Mouse (Mus musculus): ENCODE measurements at regions not wholly inside any gene's neighbourhood (a gene's known extent, or its start where the extent isn't known, plus 50 kb on each side); places are given as distances from the start of the nearest gene placed in this dataset.

- Histone ChIP-seq H3K9me3 (no peaks in the 10 kb centered on the region), H3K4me2 (replicated peaks) (no peak overlapping the region), H3K4me3 (no peak overlapping the region), H3K4me1 (no peaks in the 10 kb centered on the region), H3K9ac (no peak overlapping the region), H3K27me3 (replicated peaks) (no peaks in the 10 kb centered on the region), H3K36me3 (no peaks in the 10 kb centered on the region), H3K27ac (no peak overlapping the region)
- WGBS, result 66% methylated on average over 2 of the region's 2 CpGs
- ATAC-seq (ENCODE audit: low FRiP score, low read depth), result no peak
Measured at GRCm38 (mm10) chr3:64898610-64899009, 54.0 kb upstream of the Vmn2r7 start.

GRCm38 (mm10) chr3:64901317-64901892, 56.8 kb upstream of the Vmn2r7 start:
- ATAC-seq (ENCODE audit: low FRiP score, low read depth), result no peak
- no peaks in the 10 kb centered on the region for H3K9me3 ChIP-seq
- no peak overlapping the region for H3K4me3 ChIP-seq
- H3K4me1 ChIP-seq, result no peaks in the 10 kb centered on the region
- no peaks in the 10 kb centered on the region for H3K27me3 ChIP-seq (replicated peaks)
- H3K4me2 ChIP-seq (replicated peaks), result no peak overlapping the region
- H3K36me3 ChIP-seq, result no peaks in the 10 kb centered on the region
- 63% methylated on average over 2 of the region's 2 CpGs for WGBS
- H3K27ac ChIP-seq, result no peak overlapping the region
- no peak overlapping the region for H3K9ac ChIP-seq

GRCm38 (mm10) chr3:64949307-64949706, 104.7 kb upstream of the Vmn2r7 start:
- H3K4me2 ChIP-seq (replicated peaks), result peak overlapping the region; percentile 60
- peak overlapping the region; percentile 26 for H3K4me3 ChIP-seq
- H3K36me3 ChIP-seq, result no peaks in the 10 kb centered on the region
- no peak overlapping the region for H3K27ac ChIP-seq
- WGBS, result 12% methylated on average over 16 of the region's 16 CpGs
- H3K27me3 ChIP-seq (replicated peaks), result no peaks in the 10 kb centered on the region
- H3K9me3 ChIP-seq, result no peaks in the 10 kb centered on the region
- H3K9ac ChIP-seq, result peak overlapping the region; percentile 56
- no peak for ATAC-seq (ENCODE audit: low FRiP score, low read depth)
- H3K4me1 ChIP-seq, result peaks cover 3% of the 10 kb centered on the region; the same call in 1 of the 2 replicates

- Histone ChIP-seq H3K9me3 (no peaks in the 10 kb centered on the region), H3K27me3 (replicated peaks) (no peaks in the 10 kb centered on the region), H3K4me3 (no peak overlapping the region), H3K4me1 (no peaks in the 10 kb centered on the region), H3K4me2 (replicated peaks) (no peak overlapping the region), H3K9ac (no peak overlapping the region), H3K27ac (no peak overlapping the region), H3K36me3 (no peaks in the 10 kb centered on the region)
- 88% methylated on average over 5 of the region's 5 CpGs for WGBS
- ATAC-seq (ENCODE audit: low FRiP score, low read depth), result no peak
Measured at GRCm38 (mm10) chr3:64964667-64965415, 120.3 kb upstream of the Vmn2r7 start.

DNA sequence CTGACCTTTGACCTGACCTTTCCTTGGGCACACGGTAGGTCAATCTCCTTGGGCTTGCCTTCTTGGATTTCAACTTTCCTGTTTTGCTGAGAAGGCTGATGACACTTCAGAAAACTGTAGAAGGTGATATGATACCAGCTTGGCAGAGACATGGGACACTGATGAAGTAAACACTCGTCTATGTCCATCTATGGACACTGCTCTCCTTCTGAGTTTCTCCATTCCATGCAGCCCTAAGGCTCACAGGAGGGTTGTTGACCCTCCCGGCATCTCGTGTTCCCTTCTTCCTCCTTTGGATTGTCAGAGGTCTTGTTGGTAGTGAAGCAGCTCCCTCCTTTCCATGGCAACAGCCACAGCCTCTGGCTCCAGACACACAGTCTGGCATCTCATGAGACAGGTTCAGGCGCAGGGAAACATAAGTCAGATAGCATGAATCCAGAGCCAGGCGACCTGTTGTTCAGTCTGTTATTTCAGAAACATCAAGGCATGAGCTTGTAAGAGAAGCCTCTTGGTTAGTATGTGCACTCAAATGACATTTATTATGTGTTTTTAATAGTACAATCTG, 120.9 kb upstream of the Vmn2r7 start:
- Histone ChIP-seq H3K36me3 (no peaks in the 10 kb centered on the region), H3K27me3 (replicated peaks) (no peaks in the 10 kb centered on the region)
- ATAC-seq (ENCODE audit: low FRiP score, low read depth), result no peak

DNA sequence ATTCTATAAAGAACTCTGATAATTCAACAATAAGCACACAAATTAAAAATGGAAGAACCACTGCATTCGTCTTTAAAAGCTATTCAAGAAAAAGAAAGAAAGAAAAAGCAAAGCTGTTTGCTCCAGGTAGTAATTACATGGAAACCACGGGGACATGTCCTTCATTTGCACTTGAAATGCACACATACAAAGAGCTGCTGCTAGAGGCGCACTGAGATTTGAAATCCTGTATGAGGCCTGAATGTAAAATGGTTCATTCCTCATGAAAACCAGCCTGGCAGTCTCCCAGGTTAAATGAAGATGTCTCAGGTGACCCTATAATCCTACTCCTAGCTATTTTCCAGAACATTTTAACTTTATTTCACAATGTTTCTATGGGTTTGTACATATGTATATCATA, 123.7 kb upstream of the Vmn2r7 start:
- Histone ChIP-seq H3K27ac (no peak overlapping the region), H3K27me3 (replicated peaks) (no peaks in the 10 kb centered on the region), H3K9me3 (no peaks in the 10 kb centered on the region), H3K4me1 (no peaks in the 10 kb centered on the region), H3K9ac (no peak overlapping the region), H3K4me3 (no peak overlapping the region), H3K4me2 (replicated peaks) (no peak overlapping the region), H3K36me3 (no peaks in the 10 kb centered on the region)
- ATAC-seq (ENCODE audit: low FRiP score, low read depth), result no peak
- WGBS, result 64% methylated on average over 3 of the region's 3 CpGs

More for the DNA sequence above, 120.9 kb upstream of the Vmn2r7 start:
- H3K9ac ChIP-seq, result no peak overlapping the region
- 79% methylated on average over 6 of the region's 6 CpGs for WGBS
- H3K4me2 ChIP-seq (replicated peaks), result no peak overlapping the region
- no peak overlapping the region for H3K27ac ChIP-seq
- no peaks in the 10 kb centered on the region for H3K9me3 ChIP-seq
- no peak overlapping the region for H3K4me3 ChIP-seq
- H3K4me1 ChIP-seq, result no peaks in the 10 kb centered on the region

- Histone ChIP-seq H3K4me1 (no peaks in the 10 kb centered on the region), H3K27me3 (replicated peaks) (no peaks in the 10 kb centered on the region), H3K4me3 (no peak overlapping the region), H3K27ac (no peak overlapping the region), H3K4me2 (replicated peaks) (no peak overlapping the region), H3K36me3 (no peaks in the 10 kb centered on the region), H3K9ac (no peak overlapping the region), H3K9me3 (no peaks in the 10 kb centered on the region)
- 76% methylated on average over 2 of the region's 2 CpGs for WGBS
- ATAC-seq (ENCODE audit: low FRiP score, low read depth), result no peak
Measured at GRCm38 (mm10) chr3:64984369-64984768, 124.8 kb upstream of the Kcnab1 start.

- H3K36me3 ChIP-seq, result no peaks in the 10 kb centered on the region
- H3K4me2 ChIP-seq (replicated peaks), result no peak overlapping the region
- no peak for ATAC-seq (ENCODE audit: low FRiP score, low read depth)
- H3K27ac ChIP-seq, result no peak overlapping the region
- 81% methylated on average over 1 of the region's 1 CpGs for WGBS
- no peaks in the 10 kb centered on the region for H3K4me1 ChIP-seq
- H3K27me3 ChIP-seq (replicated peaks), result no peaks in the 10 kb centered on the region
- no peaks in the 10 kb centered on the region for H3K9me3 ChIP-seq
- H3K9ac ChIP-seq, result no peak overlapping the region
- H3K4me3 ChIP-seq, result no peak overlapping the region
Measured at GRCm38 (mm10) chr3:64987665-64988064, 121.5 kb upstream of the Kcnab1 start.

- Histone ChIP-seq H3K9me3 (no peaks in the 10 kb centered on the region), H3K27me3 (replicated peaks) (no peaks in the 10 kb centered on the region), H3K4me3 (no peak overlapping the region), H3K36me3 (no peaks in the 10 kb centered on the region), H3K27ac (no peak overlapping the region), H3K4me2 (replicated peaks) (no peak overlapping the region), H3K9ac (no peak overlapping the region), H3K4me1 (no peaks in the 10 kb centered on the region)
- 60% methylated on average over 4 of the region's 4 CpGs for WGBS
- ATAC-seq (ENCODE audit: low FRiP score, low read depth), result no peak
Measured at GRCm38 (mm10) chr3:64996451-64996850, 112.7 kb upstream of the Kcnab1 start.

DNA sequence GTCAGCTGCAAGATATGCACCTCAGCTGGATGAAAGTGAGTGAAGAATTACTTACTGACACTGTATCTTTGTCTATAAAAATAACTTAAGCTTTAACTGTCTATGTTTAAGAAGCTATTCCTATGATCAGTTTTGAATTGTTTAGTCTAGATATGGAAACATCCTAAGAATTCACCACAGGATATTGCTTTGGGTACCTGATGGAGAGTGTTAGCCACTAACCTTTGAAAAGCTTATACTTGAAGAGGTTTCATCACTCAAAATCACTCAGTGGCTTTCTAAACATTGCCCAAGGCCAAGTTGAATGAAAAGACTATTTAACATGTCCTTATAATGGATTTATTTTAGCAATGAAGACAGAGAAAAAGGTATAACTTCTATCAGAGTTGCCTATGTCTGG, 111.6 kb upstream of the Kcnab1 start:
- Histone ChIP-seq H3K4me2 (replicated peaks) (no peak overlapping the region), H3K9me3 (no peaks in the 10 kb centered on the region), H3K9ac (no peak overlapping the region), H3K27me3 (replicated peaks) (no peaks in the 10 kb centered on the region), H3K36me3 (no peaks in the 10 kb centered on the region), H3K4me1 (no peaks in the 10 kb centered on the region), H3K27ac (no peak overlapping the region), H3K4me3 (no peak overlapping the region)
- no peak for ATAC-seq (ENCODE audit: low FRiP score, low read depth)

- no peaks in the 10 kb centered on the region for H3K36me3 ChIP-seq
- H3K27me3 ChIP-seq (replicated peaks), result no peaks in the 10 kb centered on the region
- H3K9ac ChIP-seq, result no peak overlapping the region
- no peaks in the 10 kb centered on the region for H3K9me3 ChIP-seq
- H3K4me1 ChIP-seq, result no peaks in the 10 kb centered on the region
- H3K4me2 ChIP-seq (replicated peaks), result no peak overlapping the region
- H3K4me3 ChIP-seq, result no peak overlapping the region
- no peak for ATAC-seq (ENCODE audit: low FRiP score, low read depth)
- 79% methylated on average over 4 of the region's 4 CpGs for WGBS
- no peak overlapping the region for H3K27ac ChIP-seq
Measured at GRCm38 (mm10) chr3:65001131-65001530, 108.1 kb upstream of the Kcnab1 start.

DNA sequence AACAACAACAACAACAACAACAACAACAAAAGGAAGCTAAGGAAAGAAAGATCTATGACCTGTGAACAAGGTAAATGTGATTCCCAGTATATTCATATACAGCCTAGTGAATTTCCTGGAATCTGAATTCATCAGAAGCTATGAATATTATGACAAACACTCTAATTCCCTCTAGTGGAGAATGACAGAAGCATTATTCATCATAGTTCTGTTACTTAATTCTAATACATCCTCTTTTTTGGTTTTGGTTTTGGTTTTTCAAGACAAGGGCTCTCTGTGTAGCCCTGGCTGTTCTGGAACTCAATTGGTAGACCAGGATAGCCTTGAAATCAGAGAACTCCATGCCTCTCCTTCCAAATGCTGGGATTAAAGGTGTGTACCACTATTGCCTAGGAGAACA, 106.6 kb upstream of the Kcnab1 start:
- ATAC-seq (ENCODE audit: low FRiP score, low read depth), result no peak
- Histone ChIP-seq H3K27me3 (replicated peaks) (no peaks in the 10 kb centered on the region), H3K4me3 (no peak overlapping the region), H3K9me3 (no peaks in the 10 kb centered on the region), H3K4me2 (replicated peaks) (no peak overlapping the region), H3K9ac (no peak overlapping the region), H3K27ac (no peak overlapping the region), H3K4me1 (no peaks in the 10 kb centered on the region), H3K36me3 (no peaks in the 10 kb centered on the region)

- Histone ChIP-seq H3K27me3 (replicated peaks) (no peaks in the 10 kb centered on the region), H3K9ac (no peak overlapping the region), H3K4me3 (no peak overlapping the region), H3K36me3 (no peaks in the 10 kb centered on the region), H3K4me1 (no peaks in the 10 kb centered on the region), H3K27ac (no peak overlapping the region), H3K4me2 (replicated peaks) (no peak overlapping the region), H3K9me3 (no peaks in the 10 kb centered on the region)
- ATAC-seq (ENCODE audit: low FRiP score, low read depth), result no peak
- WGBS, result 85% methylated on average over 1 of the region's 1 CpGs
Measured at GRCm38 (mm10) chr3:65006127-65006526, 103.1 kb upstream of the Kcnab1 start.

All from neural tube, embryonic 12.5 days (tissue).